Mouse (Mus musculus): ENCODE measurements at regions not wholly inside any gene's neighbourhood (a gene's known extent, or its start where the extent isn't known, plus 50 kb on each side); places are given as distances from the start of the nearest gene placed in this dataset.

- no peak for TF ChIP-seq NANOG (IDR thresholded peaks at IDR 0.05; ENCODE audit: borderline replicate concordance, low read length)
- no peak for TF ChIP-seq POU5F1 (IDR thresholded peaks at IDR 0.05; ENCODE audit: borderline replicate concordance, low read length)
- no peak for TF ChIP-seq CTCF (conservative IDR thresholded peaks at IDR 0.05; ENCODE audit: low read length)
- Histone ChIP-seq H3K36me3 (ENCODE audit: insufficient read depth, low read length) (no peaks in the 10 kb centered on the region), H3K4me3 (replicated peaks; ENCODE audit: low read length) (no peak overlapping the region), H3K4me1 (replicated peaks; ENCODE audit: low read depth, low read length) (peaks cover 19% of the 10 kb centered on the region), H3K9me3 (ENCODE audit: low read length) (no peaks in the 10 kb centered on the region), H3K27me3 (ENCODE audit: insufficient read depth, low read length) (no peaks in the 10 kb centered on the region; the same call in 1 of the 2 replicates)
Measured at GRCm38 (mm10) chr2:166492895-166493294, 220.7 kb downstream of the Prex1 start.

GRCm38 (mm10) chr2:166492421-166492820 is 221.2 kb downstream of the Prex1 start:
- Histone ChIP-seq H3K9me3 (ENCODE audit: low read length) (no peaks in the 10 kb centered on the region), H3K27me3 (ENCODE audit: insufficient read depth, low read length) (no peaks in the 10 kb centered on the region; the same call in 1 of the 2 replicates), H3K4me3 (replicated peaks; ENCODE audit: low read length) (no peak overlapping the region), H3K36me3 (ENCODE audit: insufficient read depth, low read length) (no peaks in the 10 kb centered on the region), H3K4me1 (replicated peaks; ENCODE audit: low read depth, low read length) (peaks cover 24% of the 10 kb centered on the region)
- no peak for TF ChIP-seq NANOG (IDR thresholded peaks at IDR 0.05; ENCODE audit: borderline replicate concordance, low read length)
- TF ChIP-seq CTCF (conservative IDR thresholded peaks at IDR 0.05; ENCODE audit: low read length) = no peak

DNA sequence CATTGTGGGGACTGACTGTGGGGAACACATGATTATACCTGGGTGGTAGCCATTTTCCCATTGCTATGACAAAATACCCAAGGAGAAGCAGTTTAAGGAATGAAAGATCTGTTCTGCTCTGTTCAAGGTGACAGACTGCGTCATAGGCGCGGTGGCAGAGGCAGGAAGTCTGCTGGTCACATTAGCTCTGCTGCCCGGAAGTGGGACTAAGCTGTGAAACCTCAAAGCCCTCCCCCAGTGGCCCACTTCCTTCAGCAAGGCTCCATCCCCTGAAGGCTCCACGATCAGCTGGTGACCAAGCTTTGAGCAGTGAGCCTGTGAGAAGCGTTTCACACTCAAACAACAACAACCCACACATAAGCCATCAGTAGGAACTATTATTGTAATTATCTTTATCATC is 221.8 kb downstream of the Prex1 start:
- Histone ChIP-seq H3K4me3 (replicated peaks; ENCODE audit: low read length) (no peak overlapping the region), H3K36me3 (ENCODE audit: insufficient read depth, low read length) (no peaks in the 10 kb centered on the region), H3K4me1 (replicated peaks; ENCODE audit: low read depth, low read length) (peaks cover 26% of the 10 kb centered on the region), H3K27me3 (ENCODE audit: insufficient read depth, low read length) (no peaks in the 10 kb centered on the region; the same call in 1 of the 2 replicates), H3K9me3 (ENCODE audit: low read length) (no peaks in the 10 kb centered on the region)
- TF ChIP-seq POU5F1 (IDR thresholded peaks at IDR 0.05; ENCODE audit: borderline replicate concordance, low read length) (no peak), CTCF (conservative IDR thresholded peaks at IDR 0.05; ENCODE audit: low read length) (no peak), NANOG (IDR thresholded peaks at IDR 0.05; ENCODE audit: borderline replicate concordance, low read length) (no peak)

DNA sequence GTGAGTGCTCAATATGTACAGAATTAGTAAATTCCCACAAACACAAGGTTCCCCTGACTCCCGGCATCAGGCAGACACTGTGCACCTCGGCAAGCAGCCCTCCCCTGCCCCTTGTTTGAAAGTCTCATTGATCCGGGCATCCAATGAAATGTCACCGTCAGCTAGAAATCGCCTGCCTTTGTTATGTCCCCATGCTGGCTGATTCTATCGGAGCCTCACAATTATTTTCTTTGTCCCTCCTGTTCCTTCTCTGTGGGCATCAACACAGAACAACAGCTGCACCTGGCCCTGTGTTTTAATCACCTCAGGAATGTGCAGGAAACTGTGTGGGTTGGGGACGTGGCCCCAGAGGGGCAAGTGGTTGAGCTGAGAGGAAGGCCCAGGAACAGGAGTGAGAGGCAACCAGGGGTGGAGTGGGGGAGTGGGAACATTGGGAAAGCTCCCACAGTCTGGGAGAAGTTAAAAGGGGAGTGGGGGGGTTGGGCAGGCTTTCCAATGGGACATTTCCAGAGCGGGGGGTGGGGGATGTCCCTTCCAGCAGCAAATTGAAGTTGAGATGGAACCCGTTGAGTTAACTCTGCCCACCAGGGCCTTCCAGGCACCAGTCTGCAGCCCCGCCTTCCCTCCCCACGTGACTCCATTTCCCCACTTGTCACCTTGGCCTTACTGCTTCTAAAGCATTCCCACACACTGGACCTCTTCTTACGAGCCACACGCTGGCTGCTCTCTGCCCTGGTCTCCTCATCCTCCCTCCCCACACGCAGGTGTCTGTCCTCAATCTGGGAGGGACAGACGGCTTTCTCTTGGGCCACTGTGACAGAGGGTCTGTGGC is 224.4 kb downstream of the Prex1 start:
- H3K4me1 ChIP-seq (replicated peaks; ENCODE audit: low read depth, low read length) = peaks cover 32% of the 10 kb centered on the region
- H3K9me3 ChIP-seq (ENCODE audit: low read length) = no peaks in the 10 kb centered on the region
- no peak for TF ChIP-seq POU5F1 (IDR thresholded peaks at IDR 0.05; ENCODE audit: borderline replicate concordance, low read length)
- TF ChIP-seq CTCF (conservative IDR thresholded peaks at IDR 0.05; ENCODE audit: low read length) = no peak
- H3K4me3 ChIP-seq (replicated peaks; ENCODE audit: low read length) = 0 out of 2 replicates have a peak overlapping the region, but pooled peaks have one; percentile 3
- H3K36me3 ChIP-seq (ENCODE audit: insufficient read depth, low read length) = no peaks in the 10 kb centered on the region
- no peaks in the 10 kb centered on the region; the same call in 1 of the 2 replicates for H3K27me3 ChIP-seq (ENCODE audit: insufficient read depth, low read length)

DNA sequence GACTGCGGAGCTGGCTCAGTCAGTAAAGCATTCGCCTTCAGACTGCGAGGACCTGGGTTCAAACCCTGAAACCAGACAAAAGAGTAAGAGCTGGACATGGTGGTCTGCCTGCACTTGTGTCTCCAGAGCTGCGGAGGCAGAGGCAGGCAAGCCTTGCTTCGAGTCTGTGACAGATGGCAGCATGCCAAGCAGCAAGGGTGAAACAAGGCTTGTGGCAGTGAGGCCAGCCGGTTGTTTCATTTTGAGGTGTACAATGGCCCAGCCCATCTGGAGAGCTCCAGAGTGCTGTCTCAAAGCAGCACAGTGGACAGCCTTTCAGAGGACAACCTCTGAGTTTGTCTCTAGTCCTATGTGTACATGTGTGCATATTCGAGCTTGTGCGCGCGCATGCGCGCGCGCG is 225.9 kb downstream of the Prex1 start:
- TF ChIP-seq NANOG (IDR thresholded peaks at IDR 0.05; ENCODE audit: borderline replicate concordance, low read length) = no peak
- TF ChIP-seq POU5F1 (IDR thresholded peaks at IDR 0.05; ENCODE audit: borderline replicate concordance, low read length) = no peak
- TF ChIP-seq CTCF (conservative IDR thresholded peaks at IDR 0.05; ENCODE audit: low read length) = no peak
- no peaks in the 10 kb centered on the region for H3K9me3 ChIP-seq (ENCODE audit: low read length)
- peaks cover 43% of the 10 kb centered on the region for H3K4me1 ChIP-seq (replicated peaks; ENCODE audit: low read depth, low read length)
- H3K4me3 ChIP-seq (replicated peaks; ENCODE audit: low read length) = no peak overlapping the region
- no peaks in the 10 kb centered on the region for H3K36me3 ChIP-seq (ENCODE audit: insufficient read depth, low read length)
- no peaks in the 10 kb centered on the region; the same call in 1 of the 2 replicates for H3K27me3 ChIP-seq (ENCODE audit: insufficient read depth, low read length)

DNA sequence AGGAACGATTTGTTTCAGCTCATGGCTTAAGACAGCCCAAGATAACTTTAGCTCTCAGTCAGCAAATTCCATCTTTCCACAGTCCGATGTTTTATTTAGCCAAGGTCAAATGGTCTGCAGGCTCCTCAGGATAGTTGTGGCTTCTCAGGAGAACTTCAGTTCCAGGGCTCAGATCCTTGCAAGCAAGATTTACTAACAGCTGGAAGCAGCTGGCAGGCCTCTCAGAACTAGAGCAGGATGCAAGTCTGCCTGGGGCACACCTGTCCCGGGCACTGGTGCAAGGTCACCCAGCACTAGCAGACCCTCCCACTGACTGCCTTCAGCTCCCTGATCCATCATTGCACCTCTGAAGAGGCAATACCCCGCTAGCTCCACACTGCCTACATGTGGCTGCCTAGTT is 227.8 kb downstream of the Prex1 start:
- Histone ChIP-seq H3K27me3 (ENCODE audit: insufficient read depth, low read length) (no peaks in the 10 kb centered on the region; the same call in 1 of the 2 replicates), H3K4me1 (replicated peaks; ENCODE audit: low read depth, low read length) (peaks cover 43% of the 10 kb centered on the region), H3K9me3 (ENCODE audit: low read length) (no peaks in the 10 kb centered on the region), H3K36me3 (ENCODE audit: insufficient read depth, low read length) (no peaks in the 10 kb centered on the region), H3K4me3 (replicated peaks; ENCODE audit: low read length) (no peak overlapping the region)
- TF ChIP-seq CTCF (conservative IDR thresholded peaks at IDR 0.05; ENCODE audit: low read length) (no peak), NANOG (IDR thresholded peaks at IDR 0.05; ENCODE audit: borderline replicate concordance, low read length) (no peak), POU5F1 (IDR thresholded peaks at IDR 0.05; ENCODE audit: borderline replicate concordance, low read length) (no peak)

GRCm38 (mm10) chr2:166485361-166485760 is 228.3 kb downstream of the Prex1 start:
- H3K4me3 ChIP-seq (replicated peaks; ENCODE audit: low read length) = no peak overlapping the region
- TF ChIP-seq POU5F1 (IDR thresholded peaks at IDR 0.05; ENCODE audit: borderline replicate concordance, low read length) (no peak), NANOG (IDR thresholded peaks at IDR 0.05; ENCODE audit: borderline replicate concordance, low read length) (no peak), CTCF (conservative IDR thresholded peaks at IDR 0.05; ENCODE audit: low read length) (no peak)
- no peaks in the 10 kb centered on the region; the same call in 1 of the 2 replicates for H3K27me3 ChIP-seq (ENCODE audit: insufficient read depth, low read length)
- no peaks in the 10 kb centered on the region for H3K9me3 ChIP-seq (ENCODE audit: low read length)
- H3K4me1 ChIP-seq (replicated peaks; ENCODE audit: low read depth, low read length) = peaks cover 43% of the 10 kb centered on the region
- H3K36me3 ChIP-seq (ENCODE audit: insufficient read depth, low read length) = no peaks in the 10 kb centered on the region

GRCm38 (mm10) chr2:166483617-166484319 is 229.9 kb downstream of the Prex1 start:
- Histone ChIP-seq H3K36me3 (ENCODE audit: insufficient read depth, low read length) (no peaks in the 10 kb centered on the region), H3K4me3 (replicated peaks; ENCODE audit: low read length) (no peak overlapping the region), H3K9me3 (ENCODE audit: low read length) (no peaks in the 10 kb centered on the region), H3K27me3 (ENCODE audit: insufficient read depth, low read length) (no peaks in the 10 kb centered on the region; the same call in 1 of the 2 replicates), H3K4me1 (replicated peaks; ENCODE audit: low read depth, low read length) (peaks cover 39% of the 10 kb centered on the region)
- TF ChIP-seq NANOG (IDR thresholded peaks at IDR 0.05; ENCODE audit: borderline replicate concordance, low read length) (no peak), POU5F1 (IDR thresholded peaks at IDR 0.05; ENCODE audit: borderline replicate concordance, low read length) (no peak), CTCF (conservative IDR thresholded peaks at IDR 0.05; ENCODE audit: low read length) (peak; percentile 52)
